11 mouse cellular contexts compared by ENCODE assay signal in the genomic region with DNA sequence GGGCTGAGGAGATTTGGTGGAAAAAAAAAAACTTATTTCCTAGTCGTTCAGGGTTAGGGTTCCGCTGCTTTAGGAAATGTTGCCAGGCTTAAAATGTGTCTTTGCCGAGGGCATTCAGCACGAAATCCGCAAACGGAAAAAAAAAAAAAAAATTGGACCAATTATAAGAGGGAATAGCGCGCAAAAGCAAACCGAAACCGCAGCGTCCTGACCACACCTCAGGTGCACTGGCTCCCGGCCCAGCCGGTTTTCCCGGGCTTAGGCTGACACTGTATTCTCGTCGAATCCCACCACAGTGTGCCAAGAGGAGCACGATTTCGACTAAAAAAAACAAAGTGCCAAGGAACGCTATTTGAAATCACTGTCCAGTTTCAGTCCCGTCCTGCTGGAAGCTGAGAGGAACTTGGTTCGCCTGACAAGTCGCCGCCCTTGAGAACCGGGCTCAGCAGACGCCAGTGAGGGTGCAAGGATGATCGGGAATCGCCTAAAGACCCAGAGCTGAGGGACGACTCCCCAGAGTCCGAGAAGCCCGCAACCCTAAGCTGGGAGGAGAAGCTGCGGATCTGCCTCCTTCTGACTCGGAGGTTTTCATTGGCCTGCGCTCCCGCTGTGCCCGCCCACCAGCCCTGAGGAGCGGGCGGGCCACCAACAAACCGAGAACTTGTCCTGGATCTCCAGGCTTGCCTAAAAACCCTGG. TPM values are rescaled to one million over a fixed set of nuclear protein-coding genes. Genes with fewer than 3 reads are reported as not detected.
DNase-seq lines count a peak whose midpoint lies in the region; ATAC-seq and TF ChIP-seq lines count a peak whose summit lies in the region.
"Not testable (repeated sequence)": the region's sequence is repeated elsewhere in the genome, so short reads cannot be mapped to it uniquely, and the experiment has no call there.
"Had no signal": no experiment of that assay in that cellular context is flagged by ENCODE, and none has a peak within 500 bp of the region (broad histone marks: within the 10 kb centered on the region; RNA-seq: fewer than 3 reads in every experiment).

No protein-coding gene starts in this region.

- intact Hi-C loops in left cerebral cortex, postnatal 4 days (cut with DNase I) = not testable (repeated sequence)

- TF ChIP-seq POLR2A in myocyte (IDR thresholded peaks at IDR 0.05; ENCODE audit: insufficient read length, low read depth) = not testable (repeated sequence)

- not testable (repeated sequence) for TF ChIP-seq CTCF in Patski (IDR thresholded peaks at IDR 0.05)

- not testable (repeated sequence) for H3K4me2 ChIP-seq in embryonic facial prominence, embryonic 12.5 days (replicated peaks)
- 0 out of 2 replicates have a peak overlapping the region, but pooled peaks have one; percentile 13 for H3K4me2 ChIP-seq in hindbrain, embryonic 15.5 days
- H3K4me2 ChIP-seq in lung, embryonic 16.5 days (ENCODE audit: low read depth, low read length) = peak overlapping the region; percentile 43
- H3K4me2 ChIP-seq in myocyte (ENCODE audit: low read depth) = peak overlapping the region; percentile 42
- H3K4me2 ChIP-seq in stomach, embryonic 16.5 days (ENCODE audit: low read depth, low read length) = peak overlapping the region; percentile 29

- WGBS in embryonic facial prominence, embryonic 12.5 days = under 1% methylated on average over 25 of the region's 38 CpGs
- under 1% methylated on average over 27 of the region's 38 CpGs for whole genome bisulfite sequencing in heart, embryonic 10.5 days
- under 1% methylated on average over 24 of the region's 38 CpGs for WGBS in hindbrain, embryonic 15.5 days
- WGBS in lung, embryonic 16.5 days = under 1% methylated on average over 22 of the region's 38 CpGs
- WGBS in stomach, embryonic 16.5 days = under 1% methylated on average over 23 of the region's 38 CpGs

- CTCF ChIA-PET in Patski (lab: Charles Lee) = not testable (repeated sequence)

- H3K36me3 ChIP-seq in embryonic facial prominence, embryonic 12.5 days; heart, embryonic 10.5 days; hindbrain, embryonic 15.5 days; lung, embryonic 16.5 days (ENCODE audit: control insufficient read depth, insufficient read depth, low read length); myocyte (ENCODE audit: control insufficient read depth, insufficient read depth); stomach, embryonic 16.5 days (ENCODE audit: control insufficient read depth, insufficient read depth, low read length): not testable (repeated sequence)

- 0 out of 2 replicates have a peak overlapping the region, but pooled peaks have one; percentile 5 for H3K4me3 ChIP-seq in embryonic facial prominence, embryonic 12.5 days
- H3K4me3 ChIP-seq in heart, embryonic 10.5 days = peak overlapping the region; percentile 37
- not testable (repeated sequence) for H3K4me3 ChIP-seq in hindbrain, embryonic 15.5 days; myocyte
- peak overlapping the region; percentile 30 for H3K4me3 ChIP-seq in lung, embryonic 16.5 days (ENCODE audit: low read length)
- peak overlapping the region; percentile 30 for H3K4me3 ChIP-seq in stomach, embryonic 16.5 days (replicated peaks; ENCODE audit: low read length)

- DNase-seq in Patski (ENCODE audit: low read depth, low spot score); heart, embryonic 10.5 days (ENCODE audit: low spot score): not testable (repeated sequence)
- DNase-seq in left cerebral cortex, postnatal 4 days = peak; percentile 2

- H3K27ac ChIP-seq in embryonic facial prominence, embryonic 12.5 days; heart, embryonic 10.5 days; hindbrain, embryonic 15.5 days (replicated peaks); lung, embryonic 16.5 days (ENCODE audit: low read length); stomach, embryonic 16.5 days (ENCODE audit: low read length): not testable (repeated sequence)

- not testable (repeated sequence) for H3K4me1 ChIP-seq in embryonic facial prominence, embryonic 12.5 days; heart, embryonic 10.5 days; hindbrain, embryonic 15.5 days (replicated peaks); lung, embryonic 16.5 days (replicated peaks; ENCODE audit: control insufficient read depth, insufficient read depth, low read length); stomach, embryonic 16.5 days (ENCODE audit: control insufficient read depth, insufficient read depth, low read length)

- in situ Hi-C loops in Patski (cut with MboI; ENCODE audit: low pct_unique_long_range_greater_than_20kb) = not testable (repeated sequence)

- H3K27me3 ChIP-seq in Patski; embryonic facial prominence, embryonic 12.5 days; heart, embryonic 10.5 days (ENCODE audit: insufficient read depth, poor library complexity, severe bottlenecking); hindbrain, embryonic 15.5 days; lung, embryonic 16.5 days (ENCODE audit: control insufficient read depth, insufficient read depth, low read depth, low read length); myocyte (ENCODE audit: control insufficient read depth, insufficient read depth, insufficient read length); stomach, embryonic 16.5 days (ENCODE audit: control insufficient read depth, insufficient read depth, low read length): not testable (repeated sequence)

- H3ac ChIP-seq in myocyte (ENCODE audit: control insufficient read depth, insufficient read length) = not testable (repeated sequence)

- POLR2A ChIA-PET in Patski (lab: Charles Lee) = not testable (repeated sequence)

- not testable (repeated sequence) for H3K9me3 ChIP-seq in embryonic facial prominence, embryonic 12.5 days; heart, embryonic 10.5 days; hindbrain, embryonic 15.5 days; lung, embryonic 16.5 days (ENCODE audit: control insufficient read depth, low read length); stomach, embryonic 16.5 days (replicated peaks; ENCODE audit: control insufficient read depth, low read length)

- ATAC-seq in Patski = peak; percentile 93
- ATAC-seq in embryonic facial prominence, embryonic 12.5 days (ENCODE audit: insufficient number of reproducible peaks, insufficient read depth, low FRiP score, low TSS enrichment) = not testable (repeated sequence)
- peak; percentile 57; the same call in 1 of the 2 replicates for ATAC-seq in hindbrain, embryonic 15.5 days (ENCODE audit: low FRiP score, low read depth)
- ATAC-seq in lung, embryonic 16.5 days (ENCODE audit: low read depth) = peak; percentile 81
- peak; percentile 71; the same call in 1 of the 2 replicates for ATAC-seq in stomach, embryonic 16.5 days (ENCODE audit: insufficient read depth, low FRiP score)

- not testable (repeated sequence) for H3K9ac ChIP-seq in embryonic facial prominence, embryonic 12.5 days; hindbrain, embryonic 15.5 days; lung, embryonic 16.5 days (ENCODE audit: low read length); stomach, embryonic 16.5 days (ENCODE audit: low read length)

- H3K79me2 ChIP-seq in myocyte (ENCODE audit: control insufficient read depth, insufficient read depth) = not testable (repeated sequence)

RNA-seq across cellular contexts. Expression of a gene that starts 43.7 kb away (rescaled TPM):
- polyA plus RNA-seq in Patski (2021) (0.27 TPM), myocyte (2012; fragmentation: generic; extraction: Trizol) (not detected)
- polyA plus RNA-seq in embryonic facial prominence, embryonic 12.5 days (2016; fragmentation: Nextera tagmentation; extraction: Ambion mirVana) = not detected in 2 replicates
- not detected in 2 replicates for polyA plus RNA-seq in heart, embryonic 10.5 days (2016; fragmentation: Nextera tagmentation; extraction: Ambion mirVana)
- not detected in 2 replicates for polyA plus RNA-seq in hindbrain, embryonic 15.5 days (2015; fragmentation: Nextera tagmentation; extraction: Ambion mirVana)
- not detected for total RNA-seq in left cerebral cortex, postnatal 4 days (2021)
- not detected in 2 replicates for polyA plus RNA-seq in lung, embryonic 16.5 days (2015; fragmentation: Nextera tagmentation; extraction: Ambion mirVana)
- polyA plus RNA-seq in stomach, embryonic 16.5 days (2015; fragmentation: Nextera tagmentation; extraction: Ambion mirVana) = not detected in 2 replicates
- total RNA-seq: gastrocnemius, postnatal 4 days; left cerebral cortex, adult 8-10 months had no signal
- polyA plus RNA-seq: midbrain, embryonic 16.5 days had no signal

RNA-seq across cellular contexts. Expression of a gene that starts 44.4 kb away (rescaled TPM):
- polyA plus RNA-seq in Patski (2021) (0.30 TPM), myocyte (2012; fragmentation: generic; extraction: Trizol) (not detected)
- not detected in 2 replicates for polyA plus RNA-seq in embryonic facial prominence, embryonic 12.5 days (2016; fragmentation: Nextera tagmentation; extraction: Ambion mirVana)
- not detected in 2 replicates for polyA plus RNA-seq in heart, embryonic 10.5 days (2016; fragmentation: Nextera tagmentation; extraction: Ambion mirVana)
- polyA plus RNA-seq in hindbrain, embryonic 15.5 days (2015; fragmentation: Nextera tagmentation; extraction: Ambion mirVana) = 0.24 TPM in 1 of 2 replicates, not detected in the other
- not detected for total RNA-seq in left cerebral cortex, postnatal 4 days (2021)
- not detected in 2 replicates for polyA plus RNA-seq in lung, embryonic 16.5 days (2015; fragmentation: Nextera tagmentation; extraction: Ambion mirVana)
- 0.12 TPM in 1 of 2 replicates, not detected in the other for polyA plus RNA-seq in stomach, embryonic 16.5 days (2015; fragmentation: Nextera tagmentation; extraction: Ambion mirVana)
- total RNA-seq: left cerebral cortex, adult 8-10 months had no signal
- polyA plus RNA-seq: midbrain, embryonic 16.5 days had no signal
